Mouse (Mus musculus): ENCODE measurements at regions not wholly inside any gene's neighbourhood (a gene's known extent, or its start where the extent isn't known, plus 50 kb on each side); places are given as distances from the start of the nearest gene placed in this dataset.
"Not testable (repeated sequence)": the region's sequence is repeated elsewhere in the genome, so short reads cannot be mapped to it uniquely, and the experiment has no call there.

DNA sequence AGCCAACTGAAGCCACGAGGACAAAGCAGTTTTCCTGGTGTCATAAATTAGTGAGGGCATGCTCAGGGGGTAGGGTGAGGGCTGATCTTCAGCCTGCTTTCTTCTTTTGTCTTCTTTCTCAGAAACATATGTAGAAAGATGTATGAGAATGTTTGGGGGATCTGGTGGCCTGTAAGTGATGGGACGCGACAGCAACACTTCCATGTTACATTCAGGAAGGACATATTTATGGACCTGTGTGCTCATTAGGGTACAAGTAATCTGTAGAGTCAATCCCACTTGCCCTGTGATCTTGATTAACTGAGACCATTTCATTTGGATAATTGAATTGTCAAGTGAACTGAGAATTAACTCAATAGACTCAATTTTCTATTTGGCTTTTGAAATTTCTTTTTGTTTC, 486.1 kb upstream of the Fam160b2 start:
- no peak for DNase-seq
- Histone ChIP-seq H3K4me1 (ENCODE audit: control insufficient read depth, insufficient read depth, low read length) (no peaks in the 10 kb centered on the region), H3K4me3 (replicated peaks; ENCODE audit: extremely low read depth, low read depth, low read length) (no peak overlapping the region)
- TF ChIP-seq CTCF (IDR thresholded peaks at IDR 0.05; ENCODE audit: insufficient read depth, low read length) (no peak), POLR2A (IDR thresholded peaks at IDR 0.05; ENCODE audit: borderline replicate concordance, extremely low read depth, low read depth, low read length) (no peak)
- WGBS = 88% methylated on average over 3 of the region's 3 CpGs

DNA sequence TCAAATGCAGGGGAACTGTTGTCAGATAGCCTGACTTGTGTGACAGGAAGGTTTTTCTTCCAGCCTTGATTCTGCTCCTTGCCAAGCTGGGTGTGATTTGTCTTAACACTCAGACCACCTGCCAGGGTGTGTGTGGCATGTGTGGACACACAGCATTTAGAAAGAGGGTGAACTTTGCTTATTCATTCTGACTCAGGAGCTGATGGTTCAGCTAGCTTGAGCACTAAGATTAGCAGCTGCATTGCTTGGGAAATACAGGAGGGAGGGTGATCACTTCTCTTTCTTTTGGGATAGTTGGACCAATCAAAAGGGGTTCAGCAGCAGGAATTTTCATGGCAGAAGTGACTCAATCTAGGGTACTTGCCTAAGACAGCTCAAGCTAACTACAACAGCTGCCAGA, 482.7 kb upstream of the Fam160b2 start:
- DNase-seq = no peak
- Histone ChIP-seq H3K4me1 (ENCODE audit: control insufficient read depth, insufficient read depth, low read length) (no peaks in the 10 kb centered on the region), H3K4me3 (replicated peaks; ENCODE audit: extremely low read depth, low read depth, low read length) (no peak overlapping the region)
- TF ChIP-seq POLR2A (IDR thresholded peaks at IDR 0.05; ENCODE audit: borderline replicate concordance, extremely low read depth, low read depth, low read length) = no peak
- TF ChIP-seq CTCF (IDR thresholded peaks at IDR 0.05; ENCODE audit: insufficient read depth, low read length) = no peak

DNA sequence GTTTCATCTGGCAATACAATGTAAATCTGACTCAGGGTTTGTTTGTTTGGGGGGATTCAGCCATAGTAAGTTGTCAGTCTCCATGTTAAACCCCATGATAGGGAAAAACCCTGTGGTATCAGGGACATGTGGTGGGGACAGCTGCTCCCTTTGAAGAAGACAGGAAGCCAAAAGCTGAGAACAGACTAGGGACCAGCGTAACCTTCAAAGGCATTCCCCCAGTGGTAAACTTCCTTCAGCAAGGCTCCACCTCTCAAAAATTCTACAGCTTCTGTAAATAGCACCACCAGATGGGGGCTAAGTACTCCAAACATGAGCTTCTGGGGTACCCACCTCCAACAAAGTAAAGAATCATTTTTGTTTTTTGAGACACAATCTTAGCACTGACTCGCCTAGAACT, 476.0 kb upstream of the Fam160b2 start:
- Histone ChIP-seq H3K4me3 (replicated peaks; ENCODE audit: extremely low read depth, low read depth, low read length) (no peak overlapping the region), H3K4me1 (ENCODE audit: control insufficient read depth, insufficient read depth, low read length) (no peaks in the 10 kb centered on the region)
- WGBS = 80% methylated on average over 2 of the region's 2 CpGs
- no peak for TF ChIP-seq CTCF (IDR thresholded peaks at IDR 0.05; ENCODE audit: insufficient read depth, low read length)
- no peak for TF ChIP-seq POLR2A (IDR thresholded peaks at IDR 0.05; ENCODE audit: borderline replicate concordance, extremely low read depth, low read depth, low read length)
- DNase-seq = no peak

DNA sequence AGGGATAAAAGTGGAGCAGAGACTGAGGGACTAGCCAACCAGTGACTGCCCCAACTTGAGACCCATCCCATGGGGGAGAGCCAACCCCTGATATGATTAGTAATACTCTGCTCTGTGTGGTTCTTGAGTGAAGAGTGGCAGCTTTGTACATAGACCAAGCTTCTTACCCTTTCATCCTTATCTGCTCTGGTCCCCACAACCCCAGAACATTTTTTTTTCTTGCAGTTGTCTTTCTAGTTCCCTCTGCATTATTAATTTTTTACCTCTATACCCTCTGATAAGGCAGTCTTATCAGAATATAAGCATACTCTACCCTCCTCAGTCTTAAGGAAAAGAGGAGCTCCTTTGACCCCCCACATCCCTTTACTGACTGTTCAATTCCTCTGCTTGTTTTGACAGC, 474.4 kb upstream of the Fam160b2 start:
- Histone ChIP-seq H3K4me3 (replicated peaks; ENCODE audit: extremely low read depth, low read depth, low read length) (no peak overlapping the region), H3K4me1 (ENCODE audit: control insufficient read depth, insufficient read depth, low read length) (no peaks in the 10 kb centered on the region)
- DNase-seq = no peak
- TF ChIP-seq POLR2A (IDR thresholded peaks at IDR 0.05; ENCODE audit: borderline replicate concordance, extremely low read depth, low read depth, low read length) (no peak), CTCF (IDR thresholded peaks at IDR 0.05; ENCODE audit: insufficient read depth, low read length) (no peak)

DNA sequence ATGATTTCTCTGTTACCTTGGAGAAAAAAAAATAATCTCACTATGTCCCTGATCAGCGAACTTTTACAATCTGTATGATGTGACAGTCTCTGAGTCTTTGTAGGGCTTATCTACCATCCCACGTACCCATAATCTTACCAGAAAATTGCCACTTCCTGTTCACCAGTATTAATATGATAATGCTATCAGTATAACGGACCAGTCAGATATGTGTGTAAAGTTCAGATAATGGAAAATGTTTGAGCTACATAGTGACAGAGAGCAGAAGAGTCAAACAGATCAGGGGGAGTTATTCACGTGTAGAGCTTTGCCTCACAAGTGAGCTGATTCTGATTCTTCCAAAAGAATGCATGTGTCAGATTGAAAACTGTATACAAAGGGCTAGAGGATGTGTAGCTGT, 466.0 kb upstream of the Fam160b2 start:
- WGBS = 57% methylated on average over 4 of the region's 4 CpGs
- Histone ChIP-seq H3K4me1 (ENCODE audit: control insufficient read depth, insufficient read depth, low read length) (no peaks in the 10 kb centered on the region), H3K4me3 (replicated peaks; ENCODE audit: extremely low read depth, low read depth, low read length) (no peak overlapping the region)
- DNase-seq = no peak
- no peak for TF ChIP-seq POLR2A (IDR thresholded peaks at IDR 0.05; ENCODE audit: borderline replicate concordance, extremely low read depth, low read depth, low read length)
- no peak for TF ChIP-seq CTCF (IDR thresholded peaks at IDR 0.05; ENCODE audit: insufficient read depth, low read length)

DNA sequence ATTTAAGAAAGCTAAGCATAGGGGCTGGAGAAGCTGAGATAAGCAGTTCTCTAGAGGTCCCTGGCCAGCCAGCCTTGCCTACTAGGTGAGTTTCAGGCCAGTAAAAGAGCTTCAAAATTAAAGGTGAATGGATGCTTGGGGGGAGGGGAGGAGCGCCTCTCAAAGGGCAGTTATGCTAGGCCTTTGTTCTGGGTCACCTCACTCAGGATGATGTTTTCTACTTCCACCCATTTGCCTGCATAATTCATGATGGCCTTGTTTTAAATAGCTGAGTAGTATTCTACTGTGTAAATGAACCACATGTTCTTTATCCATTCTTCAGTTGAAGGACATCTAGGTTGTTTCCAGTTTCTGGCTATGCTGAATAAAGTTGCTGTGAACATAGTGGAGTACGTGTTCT, 457.0 kb upstream of the Fam160b2 start:
- DNase-seq = no peak
- WGBS = 89% methylated on average over 2 of the region's 2 CpGs
- no peak for TF ChIP-seq CTCF (IDR thresholded peaks at IDR 0.05; ENCODE audit: insufficient read depth, low read length)
- TF ChIP-seq POLR2A (IDR thresholded peaks at IDR 0.05; ENCODE audit: borderline replicate concordance, extremely low read depth, low read depth, low read length) = no peak
- Histone ChIP-seq H3K4me1 (ENCODE audit: control insufficient read depth, insufficient read depth, low read length) (no peaks in the 10 kb centered on the region), H3K4me3 (replicated peaks; ENCODE audit: extremely low read depth, low read depth, low read length) (no peak overlapping the region)

DNA sequence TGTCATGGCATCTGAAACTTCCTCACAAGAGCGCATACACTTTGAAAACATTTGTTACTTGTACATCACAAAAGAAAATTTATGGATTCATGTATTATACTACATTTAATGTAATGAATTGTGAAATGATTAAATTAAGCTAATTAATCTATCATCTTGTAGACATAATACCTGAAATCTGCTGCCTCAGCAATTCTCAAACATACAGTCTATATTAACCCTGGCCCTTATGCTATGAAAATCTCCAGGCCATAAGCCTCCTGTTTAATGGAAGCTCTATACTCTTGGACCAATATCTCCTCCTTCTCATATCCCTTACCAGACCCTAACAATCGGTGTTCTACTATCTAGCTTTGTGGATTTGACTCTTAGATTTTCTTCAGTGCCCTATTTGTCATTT, 455.8 kb upstream of the Fam160b2 start:
- no peak for TF ChIP-seq POLR2A (IDR thresholded peaks at IDR 0.05; ENCODE audit: borderline replicate concordance, extremely low read depth, low read depth, low read length)
- no peak for TF ChIP-seq CTCF (IDR thresholded peaks at IDR 0.05; ENCODE audit: insufficient read depth, low read length)
- Histone ChIP-seq H3K4me1 (ENCODE audit: control insufficient read depth, insufficient read depth, low read length) (no peaks in the 10 kb centered on the region), H3K4me3 (replicated peaks; ENCODE audit: extremely low read depth, low read depth, low read length) (no peak overlapping the region)
- WGBS = 94% methylated on average over 2 of the region's 2 CpGs
- DNase-seq = no peak

DNA sequence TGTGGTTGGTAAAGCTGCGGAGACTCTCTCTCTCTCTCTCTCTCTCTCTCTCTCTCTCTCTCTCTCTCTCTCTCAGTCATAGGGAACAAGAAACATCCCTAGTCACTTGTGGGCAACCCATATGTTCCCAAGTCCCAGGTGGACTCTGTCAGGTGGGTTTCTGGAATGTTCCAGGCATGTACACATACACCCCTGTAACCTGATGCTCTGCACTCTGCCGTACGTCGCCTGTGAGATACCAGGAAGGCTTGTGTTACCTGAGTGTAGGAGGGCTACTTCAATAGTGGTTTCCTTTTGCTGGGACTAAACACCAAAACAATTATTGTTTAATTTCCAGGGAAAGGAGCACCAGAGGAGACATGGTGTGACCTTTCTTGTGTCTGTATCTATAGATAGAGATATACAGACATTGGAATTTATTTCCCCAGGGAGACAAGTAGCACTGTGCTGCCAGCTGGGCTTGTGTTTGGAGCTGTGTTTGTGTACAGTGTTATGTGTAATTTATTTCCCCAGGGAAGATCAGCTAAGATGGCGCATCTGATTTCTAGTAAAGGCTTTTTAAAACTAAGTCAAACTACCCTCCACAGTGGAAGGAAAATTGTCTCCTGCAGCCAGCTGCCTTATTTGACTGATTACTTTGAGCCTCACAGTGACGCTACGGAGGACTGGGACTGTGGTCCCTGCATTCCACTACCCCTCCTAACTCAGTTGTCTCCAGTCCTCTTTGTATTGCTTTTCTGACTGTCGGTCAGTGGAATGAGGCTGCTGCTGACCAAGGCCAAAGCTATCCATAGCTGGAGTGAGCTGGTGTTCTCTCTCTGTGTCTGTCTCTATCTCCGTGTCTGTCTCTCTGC, 454.4 kb upstream of the Fam160b2 start:
- no peak overlapping the region for H3K4me3 ChIP-seq (replicated peaks; ENCODE audit: extremely low read depth, low read depth, low read length)
- H3K4me1 ChIP-seq (ENCODE audit: control insufficient read depth, insufficient read depth, low read length) = no peaks in the 10 kb centered on the region
- WGBS = 61% methylated on average over 9 of the region's 9 CpGs
- no peak for DNase-seq
- TF ChIP-seq CTCF (IDR thresholded peaks at IDR 0.05; ENCODE audit: insufficient read depth, low read length) = no peak
- TF ChIP-seq POLR2A (IDR thresholded peaks at IDR 0.05; ENCODE audit: borderline replicate concordance, extremely low read depth, low read depth, low read length) = no peak

DNA sequence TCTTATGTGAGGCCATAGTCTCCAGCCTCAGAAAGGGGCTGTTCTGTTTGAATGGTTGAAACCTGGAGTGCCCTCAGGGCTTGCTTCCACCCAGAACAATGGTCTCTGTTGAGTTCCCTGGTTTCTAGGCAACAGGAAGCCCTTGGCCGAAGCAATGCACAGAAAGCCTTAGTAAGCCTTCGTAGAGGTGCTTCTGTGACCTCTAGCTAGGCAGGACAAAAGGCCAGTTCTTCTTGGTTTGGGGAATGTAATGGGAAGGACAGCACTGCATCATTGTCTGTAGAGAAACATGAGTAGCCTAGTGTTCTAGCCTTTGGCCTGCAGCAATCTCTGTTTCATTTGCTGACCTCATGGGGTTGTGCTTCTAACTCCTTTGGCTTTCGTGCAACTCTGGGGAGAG, 447.5 kb upstream of the Fam160b2 start:
- no peak for DNase-seq
- WGBS = 53% methylated on average over 3 of the region's 3 CpGs
- Histone ChIP-seq H3K4me3 (replicated peaks; ENCODE audit: extremely low read depth, low read depth, low read length) (no peak overlapping the region), H3K4me1 (ENCODE audit: control insufficient read depth, insufficient read depth, low read length) (no peaks in the 10 kb centered on the region)
- TF ChIP-seq POLR2A (IDR thresholded peaks at IDR 0.05; ENCODE audit: borderline replicate concordance, extremely low read depth, low read depth, low read length) = no peak
- no peak for TF ChIP-seq CTCF (IDR thresholded peaks at IDR 0.05; ENCODE audit: insufficient read depth, low read length)

DNA sequence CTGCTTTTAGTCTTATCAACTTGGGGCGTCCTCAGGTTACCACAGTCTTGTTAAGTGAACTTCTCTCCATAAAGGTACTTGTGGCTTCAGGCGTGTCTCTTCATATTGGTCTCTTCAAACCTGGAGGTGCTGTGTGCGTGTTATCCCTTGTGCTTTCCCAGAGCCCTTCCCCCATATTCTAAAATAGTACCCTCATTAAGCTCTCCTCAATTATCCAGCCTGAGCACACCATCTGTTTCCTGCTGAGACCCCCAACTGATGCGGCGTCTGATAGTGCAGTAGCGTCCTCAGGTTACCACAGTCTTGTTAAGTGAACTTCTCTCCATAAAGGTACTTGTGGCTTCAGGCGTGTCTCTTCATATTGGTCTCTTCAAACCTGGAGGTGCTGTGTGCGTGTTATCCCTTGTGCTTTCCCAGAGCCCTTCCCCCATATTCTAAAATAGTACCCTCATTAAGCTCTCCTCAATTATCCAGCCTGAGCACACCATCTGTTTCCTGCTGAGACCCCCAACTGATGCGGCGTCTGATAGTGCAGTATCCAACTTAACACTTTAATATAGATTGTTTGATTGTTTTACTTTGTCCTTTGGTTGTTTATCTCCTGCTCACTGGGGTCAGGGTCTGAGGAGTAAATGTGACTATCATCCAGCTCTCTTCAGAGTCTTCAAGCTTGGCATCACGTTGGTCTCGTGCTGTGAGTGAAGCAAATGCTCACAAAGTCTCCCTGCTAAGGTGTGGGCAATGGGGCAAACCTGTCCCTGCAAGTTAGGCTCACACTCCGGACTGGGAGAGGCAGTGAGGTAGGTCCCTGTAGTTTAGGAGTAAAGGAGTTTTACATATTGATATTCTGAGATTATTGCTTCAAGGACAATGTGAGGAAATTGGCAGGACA, 444.5 kb upstream of the Fam160b2 start:
- not testable (repeated sequence) for H3K4me3 ChIP-seq (replicated peaks; ENCODE audit: extremely low read depth, low read depth, low read length); DNase-seq; H3K4me1 ChIP-seq (ENCODE audit: control insufficient read depth, insufficient read depth, low read length)
- WGBS = 45% methylated on average over 11 of the region's 13 CpGs
